Mouse (Mus musculus) neural tube, embryonic 13.5 days (tissue): ENCODE results near the gene Dclre1a. TPM values are rescaled to one million over a fixed set of nuclear protein-coding genes. Genes with fewer than 3 reads are reported as not detected.
A peak's percentile ranks its signal among the peaks of the same experiment; 100 is the strongest.

Experiments used
- ATAC-seq: fragments of 200-750 bp; cut with Nextera tagmentation; 2 replicates; pipeline ENCODE4 v1.8.0; 2017; ENCODE audit warnings: low read depth, mild to moderate bottlenecking, moderate TSS enrichment, moderate library complexity
- H3K27ac ChIP-seq: fragments of 300-500 bp; sonication (generic); replicated peaks from 2 replicates; pipeline ENCODE4 v1.5.1; 2015; ENCODE audit warnings: moderate library complexity, mild to moderate bottlenecking, inconsistent platforms
- H3K27me3 ChIP-seq: fragments of 300-500 bp; sonication (generic); 2 replicates; pipeline ENCODE4 v1.6.1; 2015; ENCODE audit warnings: mild to moderate bottlenecking, inconsistent platforms
- H3K36me3 ChIP-seq: fragments of 300-500 bp; sonication (generic); 2 replicates; pipeline ENCODE4 v1.6.1; 2015; ENCODE audit warnings: mild to moderate bottlenecking, inconsistent platforms
- H3K4me1 ChIP-seq: fragments of 300-500 bp; sonication (generic); replicated peaks from 2 replicates; pipeline ENCODE4 v1.6.1; 2015; ENCODE audit warnings: inconsistent platforms
- H3K4me2 ChIP-seq: fragments of 300-500 bp; sonication (generic); 2 replicates; pipeline ENCODE4 v1.6.1; 2015; ENCODE audit warnings: inconsistent platforms, mild to moderate bottlenecking, moderate library complexity
- H3K4me3 ChIP-seq: fragments of 300-500 bp; sonication (generic); 2 replicates; pipeline ENCODE4 v1.5.1; 2015; ENCODE audit warnings: mild to moderate bottlenecking, inconsistent platforms
- H3K9ac ChIP-seq: fragments of 300-500 bp; sonication (generic); 2 replicates; pipeline ENCODE4 v1.6.1; 2015; ENCODE audit warnings: moderate library complexity, mild to moderate bottlenecking, inconsistent platforms
- H3K9me3 ChIP-seq: fragments of 300-500 bp; sonication (generic); 2 replicates; pipeline ENCODE4 v1.6.1; 2016; ENCODE audit warnings: inconsistent platforms
- WGBS: fragments of 180-500 bp; shearing (Covaris S2); methylation state at CpG from one replicate; pipeline ENCODE4 v1.1.7; 2015; 5-methylcytosine and 5-hydroxymethylcytosine counted together
- polyA plus RNA-seq: library from polyadenylated mRNA; unstranded; fragments of >200 nt; fragmentation: Nextera tagmentation; extraction: Ambion mirVana; gene quantifications from 2 replicates; pipeline ENCODE4 v1.2.1, GENCODE M21; 2015

Dclre1a gene
- polyA plus RNA-seq = 10.5 and 14.1 TPM in 2 replicates

GRCm38 (mm10) chr19:56547456-56548229, at the start of gene Dclre1a:
Gene Dclre1a, minus strand, starts transcription at chr19:56548222.
- peaks cover 23% of the 10 kb centered on the region for H3K4me1 ChIP-seq
- 11% methylated on average over 20 of the region's 20 CpGs for WGBS
- H3K4me3 ChIP-seq = peak within 1 kb of the TSS; percentile 77
- H3K9me3 ChIP-seq = no peaks in the 10 kb centered on the region
- peak within 1 kb of the TSS; percentile 80 for H3K4me2 ChIP-seq
- H3K27ac ChIP-seq = peak within 1 kb of the TSS; percentile 96
- peaks cover 26% of the 10 kb centered on the region for H3K36me3 ChIP-seq
- no peaks in the 10 kb centered on the region for H3K27me3 ChIP-seq
- peak; percentile 85 for ATAC-seq
- peak within 1 kb of the TSS; percentile 90 for H3K9ac ChIP-seq

DNA sequence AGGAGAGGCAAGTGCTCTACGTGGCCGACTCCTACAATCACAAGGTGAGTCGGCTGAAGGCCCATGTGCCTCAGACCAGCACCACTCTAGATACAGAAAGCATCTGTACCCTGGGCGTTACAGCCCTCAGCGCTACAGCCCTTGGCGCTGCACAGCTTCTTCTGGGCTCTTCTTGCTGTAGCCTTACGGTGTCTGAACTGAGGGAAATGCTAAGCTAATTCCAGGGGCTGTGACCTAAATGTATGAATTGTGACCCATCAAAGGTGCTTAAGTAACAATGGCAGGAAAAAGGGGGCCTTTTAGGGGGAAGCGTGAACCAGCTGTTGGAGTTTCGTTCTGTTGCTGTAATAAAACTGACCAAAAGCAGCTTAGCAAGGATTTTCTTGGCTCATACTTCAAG, 44.5 kb upstream of the Dclre1a start:
- no peak for ATAC-seq
- WGBS = 88% methylated on average over 9 of the region's 9 CpGs
- Histone ChIP-seq H3K27me3 (no peaks in the 10 kb centered on the region), H3K27ac (no peak overlapping the region), H3K4me3 (no peak overlapping the region), H3K36me3 (peaks cover 83% of the 10 kb centered on the region), H3K9me3 (no peaks in the 10 kb centered on the region), H3K4me2 (no peak overlapping the region), H3K4me1 (no peaks in the 10 kb centered on the region; the same call in 1 of the 2 replicates), H3K9ac (no peak overlapping the region)

DNA sequence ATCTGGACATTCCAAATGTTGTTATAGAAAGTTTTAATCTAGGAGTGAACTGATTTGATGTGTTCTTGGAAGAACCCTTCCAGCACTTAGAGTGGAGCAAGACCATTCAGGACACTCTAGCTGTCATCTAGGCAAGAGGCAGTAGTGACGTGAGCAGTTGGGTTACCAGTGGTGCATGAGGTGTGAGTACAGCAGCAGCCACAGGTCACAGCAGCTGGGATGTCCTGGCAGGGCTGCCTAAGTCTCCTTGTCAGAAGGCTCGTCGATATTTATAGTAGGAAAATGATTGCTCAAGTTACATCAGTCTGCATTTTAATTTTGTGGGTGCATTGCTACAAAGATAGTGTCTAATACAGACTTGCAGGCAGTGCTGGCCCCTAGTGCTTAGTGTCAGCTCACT, 42.2 kb upstream of the Dclre1a start:
- H3K36me3 ChIP-seq = peaks cover 64% of the 10 kb centered on the region
- H3K4me3 ChIP-seq = no peak overlapping the region
- no peaks in the 10 kb centered on the region for H3K9me3 ChIP-seq
- H3K4me1 ChIP-seq = no peaks in the 10 kb centered on the region; the same call in 1 of the 2 replicates
- H3K27me3 ChIP-seq = no peaks in the 10 kb centered on the region
- H3K27ac ChIP-seq = no peak overlapping the region
- ATAC-seq = no peak
- 95% methylated on average over 3 of the region's 3 CpGs for WGBS
- H3K9ac ChIP-seq = no peak overlapping the region
- no peak overlapping the region for H3K4me2 ChIP-seq

DNA sequence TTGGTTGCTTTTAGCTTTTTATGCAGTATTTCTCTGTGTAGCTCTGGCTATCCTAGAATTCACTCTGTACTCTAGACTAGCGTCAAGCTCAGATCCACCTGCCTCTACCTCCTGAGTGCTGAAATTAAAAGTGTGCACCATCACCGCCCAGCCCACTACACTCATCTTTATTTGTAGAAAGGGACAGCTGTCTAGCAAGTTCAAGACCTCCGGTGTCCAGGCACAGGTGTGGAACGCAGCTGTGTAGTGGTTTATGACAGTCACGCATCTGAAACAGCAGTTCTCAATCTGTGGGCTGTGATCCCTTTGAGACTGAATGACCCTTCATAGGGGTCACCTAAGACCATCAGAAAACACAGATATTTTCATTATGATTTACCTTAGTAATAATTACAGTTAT, 41.4 kb upstream of the Dclre1a start:
- Histone ChIP-seq H3K4me1 (no peaks in the 10 kb centered on the region; the same call in 1 of the 2 replicates), H3K36me3 (peaks cover 56% of the 10 kb centered on the region), H3K9ac (no peak overlapping the region), H3K9me3 (no peaks in the 10 kb centered on the region), H3K4me3 (no peak overlapping the region), H3K4me2 (no peak overlapping the region), H3K27me3 (no peaks in the 10 kb centered on the region), H3K27ac (no peak overlapping the region)
- no peak for ATAC-seq
- WGBS = 95% methylated on average over 5 of the region's 5 CpGs

GRCm38 (mm10) chr19:56589008-56589407, 41.0 kb upstream of the Dclre1a start:
- no peaks in the 10 kb centered on the region for H3K27me3 ChIP-seq
- no peaks in the 10 kb centered on the region for H3K9me3 ChIP-seq
- H3K4me1 ChIP-seq = no peaks in the 10 kb centered on the region; the same call in 1 of the 2 replicates
- 96% methylated on average over 6 of the region's 6 CpGs for WGBS
- no peak overlapping the region for H3K9ac ChIP-seq
- no peak overlapping the region for H3K4me3 ChIP-seq
- H3K4me2 ChIP-seq = no peak overlapping the region
- no peak overlapping the region for H3K27ac ChIP-seq
- no peak for ATAC-seq
- peaks cover 52% of the 10 kb centered on the region for H3K36me3 ChIP-seq

GRCm38 (mm10) chr19:56588205-56588626, 40.2 kb upstream of the Dclre1a start:
- Histone ChIP-seq H3K4me1 (no peaks in the 10 kb centered on the region; the same call in 1 of the 2 replicates), H3K36me3 (peaks cover 46% of the 10 kb centered on the region), H3K27me3 (no peaks in the 10 kb centered on the region), H3K9me3 (no peaks in the 10 kb centered on the region), H3K4me2 (no peak overlapping the region), H3K27ac (no peak overlapping the region), H3K4me3 (no peak overlapping the region), H3K9ac (no peak overlapping the region)
- WGBS = 89% methylated on average over 6 of the region's 6 CpGs
- no peak for ATAC-seq

- Histone ChIP-seq H3K27me3 (no peaks in the 10 kb centered on the region), H3K36me3 (peaks cover 42% of the 10 kb centered on the region), H3K4me1 (no peaks in the 10 kb centered on the region; the same call in 1 of the 2 replicates), H3K4me2 (no peak overlapping the region), H3K27ac (no peak overlapping the region), H3K9me3 (no peaks in the 10 kb centered on the region), H3K4me3 (no peak overlapping the region), H3K9ac (no peak overlapping the region)
- whole genome bisulfite sequencing = 87% methylated on average over 8 of the region's 8 CpGs
- no peak for ATAC-seq
Observed at GRCm38 (mm10) chr19:56586320-56586719, 38.3 kb upstream of the Dclre1a start.

- Histone ChIP-seq H3K27me3 (no peaks in the 10 kb centered on the region), H3K4me3 (no peak overlapping the region), H3K9ac (no peak overlapping the region), H3K9me3 (no peaks in the 10 kb centered on the region), H3K4me2 (no peak overlapping the region), H3K27ac (no peak overlapping the region), H3K36me3 (peaks cover 30% of the 10 kb centered on the region), H3K4me1 (no peaks in the 10 kb centered on the region; the same call in 1 of the 2 replicates)
- no peak for ATAC-seq
- WGBS = 88% methylated on average over 3 of the region's 3 CpGs
Observed at GRCm38 (mm10) chr19:56584288-56584687, 36.3 kb upstream of the Dclre1a start.

GRCm38 (mm10) chr19:56583785-56584184, 35.8 kb upstream of the Dclre1a start:
- WGBS = 68% methylated on average over 5 of the region's 5 CpGs
- no peak overlapping the region for H3K9ac ChIP-seq
- no peak overlapping the region for H3K27ac ChIP-seq
- no peak overlapping the region for H3K4me2 ChIP-seq
- no peaks in the 10 kb centered on the region; the same call in 1 of the 2 replicates for H3K4me1 ChIP-seq
- no peaks in the 10 kb centered on the region for H3K9me3 ChIP-seq
- no peak overlapping the region for H3K4me3 ChIP-seq
- no peaks in the 10 kb centered on the region for H3K27me3 ChIP-seq
- ATAC-seq = no peak
- peaks cover 25% of the 10 kb centered on the region for H3K36me3 ChIP-seq

GRCm38 (mm10) chr19:56581981-56582380, 34.0 kb upstream of the Dclre1a start:
- Histone ChIP-seq H3K36me3 (peaks cover 30% of the 10 kb centered on the region), H3K9me3 (no peaks in the 10 kb centered on the region), H3K9ac (no peak overlapping the region), H3K4me2 (no peak overlapping the region), H3K4me3 (no peak overlapping the region), H3K4me1 (no peaks in the 10 kb centered on the region; the same call in 1 of the 2 replicates), H3K27me3 (no peaks in the 10 kb centered on the region), H3K27ac (no peak overlapping the region)
- ATAC-seq = no peak
- WGBS = 90% methylated on average over 5 of the region's 5 CpGs

DNA sequence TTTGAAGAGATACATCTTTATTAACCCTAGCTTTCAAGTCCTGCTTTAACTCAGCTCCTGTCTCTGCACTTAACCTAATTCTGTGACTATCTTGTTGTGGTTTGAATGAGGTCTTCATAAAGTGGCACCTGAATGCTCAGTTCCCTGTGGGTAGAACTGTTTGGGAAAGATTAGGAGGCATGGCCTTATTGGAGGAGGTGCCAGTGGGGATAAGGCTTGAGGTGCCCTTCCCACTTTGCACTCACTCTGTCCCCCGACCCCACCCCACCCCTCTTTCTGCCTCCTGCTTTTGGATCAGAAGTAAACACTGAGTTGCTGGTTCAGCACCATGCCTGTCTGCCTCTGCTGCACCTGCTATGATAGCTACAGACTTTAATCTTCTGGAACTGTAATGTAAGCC, 29.8 kb upstream of the Dclre1a start:
- Histone ChIP-seq H3K4me1 (no peaks in the 10 kb centered on the region), H3K27me3 (no peaks in the 10 kb centered on the region), H3K9ac (no peak overlapping the region), H3K4me3 (no peak overlapping the region), H3K4me2 (no peak overlapping the region), H3K36me3 (peaks cover 36% of the 10 kb centered on the region), H3K9me3 (no peaks in the 10 kb centered on the region), H3K27ac (no peak overlapping the region)
- no peak for ATAC-seq
- WGBS = 89% methylated on average over 1 of the region's 1 CpGs

- Histone ChIP-seq H3K36me3 (peaks cover 30% of the 10 kb centered on the region), H3K4me3 (no peak overlapping the region), H3K27me3 (no peaks in the 10 kb centered on the region), H3K4me1 (no peaks in the 10 kb centered on the region), H3K27ac (no peak overlapping the region), H3K9ac (no peak overlapping the region), H3K9me3 (no peaks in the 10 kb centered on the region), H3K4me2 (no peak overlapping the region)
- WGBS = 95% methylated on average over 6 of the region's 6 CpGs
- ATAC-seq = no peak
Observed at GRCm38 (mm10) chr19:56573184-56573583, 25.2 kb upstream of the Dclre1a start.
